Mouse (Mus musculus): ENCODE measurements around the gene Ptdss2. TPM values are rescaled to one million over a fixed set of nuclear protein-coding genes. Genes with fewer than 3 reads are reported as not detected.
A peak's percentile ranks its signal among the peaks of the same experiment; 100 is the strongest.

Gene Ptdss2
- polyA plus RNA-seq, 1 experiment = 28.3 TPM

GRCm38 (mm10) chr7:141120605-141121004 lies 1.6 kb upstream of the Ptdss2 start:
- Histone ChIP-seq H3K4me3 (ENCODE audit: insufficient read depth, low read length) (no peak overlapping the region), H3K27ac (ENCODE audit: insufficient read depth, low read length) (no peak overlapping the region), H3K4me1 (ENCODE audit: control insufficient read depth, insufficient read depth, low read length) (no peaks in the 10 kb centered on the region)
- TF ChIP-seq POLR2A (IDR thresholded peaks at IDR 0.05; ENCODE audit: low read depth, low read length) (no peak), CTCF (IDR thresholded peaks at IDR 0.05; ENCODE audit: borderline replicate concordance, insufficient read depth, low read length) (no peak)

DNA sequence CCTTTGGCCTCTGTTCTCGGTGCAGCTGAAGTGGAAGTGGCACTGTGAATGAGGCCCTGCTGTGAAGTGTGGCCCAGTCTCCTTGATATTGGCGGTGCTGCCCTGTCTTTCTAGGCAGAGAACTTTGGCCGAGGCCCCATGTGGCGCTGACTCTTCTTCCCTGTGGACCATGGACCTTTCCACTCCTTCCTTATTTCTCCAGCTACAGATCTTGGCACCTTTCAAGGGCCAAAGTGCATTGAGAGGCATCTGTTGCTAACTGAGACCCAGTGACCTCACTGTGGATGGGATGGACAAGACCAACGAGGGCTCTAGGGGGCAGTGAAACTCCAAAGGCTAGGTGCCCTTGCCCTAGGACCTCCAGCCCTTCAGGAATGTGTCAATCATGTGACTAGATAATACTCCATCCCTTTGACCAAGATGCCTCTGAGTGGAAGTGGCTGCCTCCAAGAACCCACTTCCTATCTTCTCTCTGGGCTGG lies 1.1 kb upstream of the Ptdss2 start:
- Histone ChIP-seq H3K27ac (ENCODE audit: insufficient read depth, low read length) (no peak overlapping the region), H3K4me3 (ENCODE audit: insufficient read depth, low read length) (no peak overlapping the region), H3K4me1 (ENCODE audit: control insufficient read depth, insufficient read depth, low read length) (no peaks in the 10 kb centered on the region)
- TF ChIP-seq CTCF (IDR thresholded peaks at IDR 0.05; ENCODE audit: borderline replicate concordance, insufficient read depth, low read length) = no peak
- no peak for TF ChIP-seq POLR2A (IDR thresholded peaks at IDR 0.05; ENCODE audit: low read depth, low read length)

- no peaks in the 10 kb centered on the region for H3K4me1 ChIP-seq (ENCODE audit: control insufficient read depth, insufficient read depth, low read length)
- peak overlapping the region; percentile 43 for H3K27ac ChIP-seq (ENCODE audit: insufficient read depth, low read length)
- TF ChIP-seq POLR2A (IDR thresholded peaks at IDR 0.05; ENCODE audit: low read depth, low read length) = peak; percentile 88
- TF ChIP-seq CTCF (IDR thresholded peaks at IDR 0.05; ENCODE audit: borderline replicate concordance, insufficient read depth, low read length) = no peak
- peak overlapping the region; percentile 47 for H3K4me3 ChIP-seq (ENCODE audit: insufficient read depth, low read length)
These were observed 721 bp downstream of the Ptdss2 start for GRCm38 (mm10) chr7:141122689-141123516.

DNA sequence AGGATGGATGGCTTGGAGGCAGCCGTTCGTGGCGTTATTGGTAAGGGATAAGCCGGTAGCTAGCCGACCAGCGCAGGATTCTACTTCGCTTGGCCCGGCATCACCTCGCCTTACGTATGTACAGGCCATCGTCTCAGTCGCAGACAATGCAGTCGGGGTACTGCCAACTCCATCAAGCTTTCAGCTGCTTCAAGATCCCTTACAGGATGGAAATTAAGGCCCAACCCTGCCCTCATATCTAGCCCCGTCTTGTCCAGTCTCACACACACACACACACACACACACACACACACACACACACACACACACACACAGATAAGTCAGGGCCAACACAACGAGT lies 1.3 kb downstream of the Ptdss2 start:
- TF ChIP-seq POLR2A (IDR thresholded peaks at IDR 0.05; ENCODE audit: low read depth, low read length) = no peak
- TF ChIP-seq CTCF (IDR thresholded peaks at IDR 0.05; ENCODE audit: borderline replicate concordance, insufficient read depth, low read length) = no peak
- peak overlapping the region; percentile 43 for H3K27ac ChIP-seq (ENCODE audit: insufficient read depth, low read length)
- no peaks in the 10 kb centered on the region for H3K4me1 ChIP-seq (ENCODE audit: control insufficient read depth, insufficient read depth, low read length)
- peak overlapping the region; percentile 47 for H3K4me3 ChIP-seq (ENCODE audit: insufficient read depth, low read length)

DNA sequence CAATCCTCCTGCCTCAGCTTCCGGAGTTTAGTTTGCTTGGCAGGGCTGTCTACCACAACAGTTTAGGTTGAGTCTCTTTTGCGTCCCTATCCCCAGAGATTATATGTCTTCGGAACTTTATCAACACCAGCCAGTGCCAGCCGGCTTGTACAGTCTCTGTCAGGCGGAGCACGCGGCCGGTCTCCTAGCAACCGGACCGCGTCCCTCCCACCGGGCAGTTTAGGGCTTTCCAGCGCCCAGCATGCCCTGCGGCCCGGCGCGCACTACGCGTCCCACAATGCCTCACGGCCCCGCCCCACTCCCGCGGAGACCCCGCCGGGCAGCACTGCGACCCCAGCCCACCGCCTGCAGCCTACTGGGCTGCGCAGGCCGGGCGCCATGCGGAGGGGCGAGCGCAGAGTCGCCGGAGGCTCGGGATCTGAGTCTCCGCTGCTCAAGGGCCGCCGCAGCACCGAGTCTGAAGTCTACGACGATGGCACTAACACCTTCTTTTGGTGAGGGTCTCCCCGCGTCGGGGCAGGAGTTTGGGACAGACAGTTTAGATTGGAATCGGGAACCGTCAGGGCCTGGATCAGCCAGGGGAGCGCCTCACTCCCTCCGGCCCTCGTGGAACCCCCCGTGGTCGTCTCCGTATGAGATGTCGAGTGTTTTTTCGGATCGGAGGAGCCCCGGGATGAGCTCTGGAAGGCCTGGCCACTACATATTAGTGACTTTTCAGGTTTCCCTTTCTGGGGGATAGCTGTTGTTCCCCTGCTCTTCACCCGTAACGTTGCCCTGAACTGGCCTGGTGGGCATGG lies 9.0 kb downstream of the Ptdss2 start:
- Histone ChIP-seq H3K4me3 (ENCODE audit: insufficient read depth, low read length) (peak overlapping the region; percentile 83), H3K4me1 (ENCODE audit: control insufficient read depth, insufficient read depth, low read length) (no peaks in the 10 kb centered on the region), H3K27ac (ENCODE audit: insufficient read depth, low read length) (no peak overlapping the region)
- TF ChIP-seq CTCF (IDR thresholded peaks at IDR 0.05; ENCODE audit: borderline replicate concordance, insufficient read depth, low read length) (no peak), POLR2A (IDR thresholded peaks at IDR 0.05; ENCODE audit: low read depth, low read length) (peak; percentile 47)

DNA sequence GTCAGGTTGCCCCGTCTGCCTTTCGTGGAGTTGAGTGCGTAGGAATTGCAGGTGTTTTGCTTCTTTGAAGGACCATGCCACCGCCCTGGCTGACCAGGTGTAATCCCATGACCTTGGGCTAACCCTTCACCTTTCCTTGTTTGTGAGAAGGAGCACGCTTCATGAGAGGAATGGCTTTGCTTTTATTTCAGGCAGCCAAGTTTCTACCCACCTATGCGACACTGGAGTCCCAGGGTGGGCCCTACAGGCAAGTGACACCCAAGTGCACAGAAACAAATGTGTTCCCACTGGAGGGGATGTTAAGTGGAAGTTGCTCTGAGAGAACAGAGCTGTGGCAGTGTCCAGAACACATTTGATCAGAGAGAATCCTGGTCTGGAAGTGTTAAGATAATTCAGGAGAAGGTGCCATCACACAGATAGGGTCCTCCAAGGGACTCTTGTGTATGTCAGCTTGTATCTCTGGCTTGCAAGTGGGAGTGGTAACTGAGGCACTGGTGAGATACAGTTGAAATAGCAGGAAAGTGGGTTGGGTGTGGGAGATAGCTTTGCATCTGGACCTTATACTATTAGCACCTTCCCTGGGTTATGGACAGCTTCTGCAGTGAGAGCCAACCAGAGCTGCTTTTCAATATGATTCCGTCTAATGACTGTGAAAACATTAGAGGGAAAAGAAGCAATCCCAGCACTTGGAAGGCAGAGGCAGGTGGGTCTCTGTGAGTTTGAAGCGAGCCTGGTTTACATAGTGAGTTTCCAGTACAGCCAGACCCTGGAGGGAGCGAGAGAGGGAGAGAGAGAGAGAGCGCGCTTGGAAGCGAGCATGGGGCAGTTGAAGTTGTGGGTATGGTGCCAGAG lies 9.9 kb downstream of the Ptdss2 start:
- no peak overlapping the region for H3K27ac ChIP-seq (ENCODE audit: insufficient read depth, low read length)
- TF ChIP-seq CTCF (IDR thresholded peaks at IDR 0.05; ENCODE audit: borderline replicate concordance, insufficient read depth, low read length) = no peak
- TF ChIP-seq POLR2A (IDR thresholded peaks at IDR 0.05; ENCODE audit: low read depth, low read length) = no peak
- H3K4me1 ChIP-seq (ENCODE audit: control insufficient read depth, insufficient read depth, low read length) = no peaks in the 10 kb centered on the region
- peak overlapping the region; percentile 83 for H3K4me3 ChIP-seq (ENCODE audit: insufficient read depth, low read length)

DNA sequence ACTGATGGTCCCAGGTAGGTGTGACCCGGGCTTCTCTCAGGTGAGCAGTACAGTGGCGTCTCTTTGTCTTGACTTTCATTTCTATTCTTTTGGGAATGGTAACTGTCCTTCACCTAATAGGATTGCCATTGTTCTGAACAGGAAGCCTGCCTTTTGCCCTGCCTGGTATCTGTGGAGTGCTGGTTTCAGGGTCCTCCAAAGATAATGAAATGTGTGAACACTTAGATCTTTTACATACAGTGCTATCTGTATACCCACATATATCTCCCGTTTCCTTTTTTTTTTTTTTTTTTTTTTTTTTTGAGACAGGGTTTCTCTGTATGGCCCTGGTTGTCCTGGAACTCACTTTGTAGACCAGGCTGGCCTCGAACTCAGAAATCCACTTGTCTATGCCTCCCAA lies 19.1 kb downstream of the Ptdss2 start:
- no peaks in the 10 kb centered on the region for H3K4me1 ChIP-seq (ENCODE audit: control insufficient read depth, insufficient read depth, low read length)
- no peak overlapping the region for H3K27ac ChIP-seq (ENCODE audit: insufficient read depth, low read length)
- TF ChIP-seq POLR2A (IDR thresholded peaks at IDR 0.05; ENCODE audit: low read depth, low read length) = no peak
- TF ChIP-seq CTCF (IDR thresholded peaks at IDR 0.05; ENCODE audit: borderline replicate concordance, insufficient read depth, low read length) = no peak
- H3K4me3 ChIP-seq (ENCODE audit: insufficient read depth, low read length) = no peak overlapping the region

GRCm38 (mm10) chr7:141143112-141143511 lies 20.9 kb downstream of the Ptdss2 start:
- H3K4me3 ChIP-seq (ENCODE audit: insufficient read depth, low read length) = no peak overlapping the region
- TF ChIP-seq CTCF (IDR thresholded peaks at IDR 0.05; ENCODE audit: borderline replicate concordance, insufficient read depth, low read length) = peak; percentile 41; the same call in 1 of the 2 replicates
- TF ChIP-seq POLR2A (IDR thresholded peaks at IDR 0.05; ENCODE audit: low read depth, low read length) = no peak
- H3K27ac ChIP-seq (ENCODE audit: insufficient read depth, low read length) = no peak overlapping the region
- no peaks in the 10 kb centered on the region for H3K4me1 ChIP-seq (ENCODE audit: control insufficient read depth, insufficient read depth, low read length)

DNA sequence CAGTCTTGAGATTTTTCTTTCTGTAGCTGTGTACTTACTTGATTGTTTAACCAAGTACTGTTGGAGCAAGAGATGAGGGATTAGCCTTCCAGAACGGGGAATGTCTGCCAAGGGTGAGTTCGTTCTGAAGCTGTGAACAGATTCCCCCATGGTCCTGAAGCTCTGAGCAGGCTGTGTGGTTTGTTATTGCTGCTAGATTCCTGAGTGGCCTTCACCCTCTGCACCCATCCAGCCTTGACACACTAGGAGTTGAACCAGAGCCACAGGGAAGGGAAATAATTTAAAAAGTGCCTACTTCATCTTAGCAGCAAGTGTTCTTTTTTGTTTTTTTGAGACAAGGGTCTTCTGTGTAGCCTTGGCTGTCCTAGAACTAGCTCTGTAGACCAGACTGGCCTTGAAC lies 21.7 kb downstream of the Ptdss2 start:
- TF ChIP-seq POLR2A (IDR thresholded peaks at IDR 0.05; ENCODE audit: low read depth, low read length) (no peak), CTCF (IDR thresholded peaks at IDR 0.05; ENCODE audit: borderline replicate concordance, insufficient read depth, low read length) (no peak)
- no peak overlapping the region for H3K27ac ChIP-seq (ENCODE audit: insufficient read depth, low read length)
- no peaks in the 10 kb centered on the region for H3K4me1 ChIP-seq (ENCODE audit: control insufficient read depth, insufficient read depth, low read length)

More for the DNA sequence above, 21.7 kb downstream of the Ptdss2 start:
- H3K4me3 ChIP-seq (ENCODE audit: insufficient read depth, low read length) = no peak overlapping the region
